Mouse (Mus musculus): Measurements from ENCODE around the gene Zc2hc1b. TPM values are rescaled to one million over a fixed set of nuclear protein-coding genes. Genes with fewer than 3 reads are reported as not detected.

The Zc2hc1b gene
- total and polyA plus RNA-seq, 3 experiments: not detected

GRCm38 (mm10) chr10:13115030-13115429, 62.8 kb downstream of the Zc2hc1b start:
- H3K4me3 ChIP-seq (ENCODE audit: low read depth, low read length): no peak overlapping the region
- H3K27me3 ChIP-seq (ENCODE audit: insufficient read depth, low read length): peaks cover 12% of the 10 kb centered on the region
- DNase-seq (ENCODE audit: low spot score) (no peak), ATAC-seq (ENCODE audit: extremely low read depth, insufficient number of reproducible peaks, low FRiP score, poor library complexity, severe bottlenecking) (no peak)
- TF ChIP-seq GATA2 (IDR thresholded peaks at IDR 0.05; ENCODE audit: borderline replicate concordance, low read depth, low read length) (no peak), GATA1 (IDR thresholded peaks at IDR 0.05; ENCODE audit: borderline replicate concordance, low read length) (no peak), TAL1 (conservative IDR thresholded peaks at IDR 0.05; ENCODE audit: low read depth, low read length) (no peak), POLR2AphosphoS5 (IDR thresholded peaks at IDR 0.05; ENCODE audit: insufficient replicate concordance, low read depth, low read length) (no peak), CTCF (IDR thresholded peaks at IDR 0.05; ENCODE audit: low read depth, low read length) (no peak)
- no peaks in the 10 kb centered on the region for H3K36me3 ChIP-seq (replicated peaks)
- H3K9me3 ChIP-seq (replicated peaks): no peaks in the 10 kb centered on the region
- peaks cover 25% of the 10 kb centered on the region for H3K4me1 ChIP-seq (ENCODE audit: insufficient read depth, low read depth, low read length)

DNA sequence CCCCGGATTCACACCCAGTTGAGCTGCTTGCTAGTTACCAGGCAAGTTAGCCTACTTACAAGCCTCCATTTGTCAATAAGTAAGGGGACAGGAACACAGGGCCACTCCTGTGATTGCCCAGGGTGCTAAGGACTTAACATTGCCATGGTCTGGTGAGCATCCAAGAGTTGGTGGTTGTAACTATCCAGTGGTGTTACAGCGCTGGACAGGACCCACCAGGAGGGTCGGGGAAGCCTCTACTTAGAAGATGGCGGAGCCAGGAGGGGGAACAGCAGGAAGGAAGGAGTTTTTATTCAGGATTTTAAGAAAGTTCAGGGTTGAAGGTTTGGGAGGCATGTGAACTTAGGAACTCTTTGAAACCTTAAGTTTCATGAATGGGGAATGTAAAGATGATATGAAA, 64.2 kb downstream of the Zc2hc1b start:
- Histone ChIP-seq H3K4me3 (ENCODE audit: low read depth, low read length) (no peak overlapping the region), H3K4me1 (ENCODE audit: insufficient read depth, low read depth, low read length) (peaks cover 19% of the 10 kb centered on the region), H3K36me3 (replicated peaks) (no peaks in the 10 kb centered on the region), H3K27me3 (ENCODE audit: insufficient read depth, low read length) (peaks cover 18% of the 10 kb centered on the region), H3K9me3 (replicated peaks) (no peaks in the 10 kb centered on the region)
- DNase-seq (ENCODE audit: low spot score) (no peak), ATAC-seq (ENCODE audit: extremely low read depth, insufficient number of reproducible peaks, low FRiP score, poor library complexity, severe bottlenecking) (no peak)
- TF ChIP-seq TAL1 (conservative IDR thresholded peaks at IDR 0.05; ENCODE audit: low read depth, low read length): no peak

DNA sequence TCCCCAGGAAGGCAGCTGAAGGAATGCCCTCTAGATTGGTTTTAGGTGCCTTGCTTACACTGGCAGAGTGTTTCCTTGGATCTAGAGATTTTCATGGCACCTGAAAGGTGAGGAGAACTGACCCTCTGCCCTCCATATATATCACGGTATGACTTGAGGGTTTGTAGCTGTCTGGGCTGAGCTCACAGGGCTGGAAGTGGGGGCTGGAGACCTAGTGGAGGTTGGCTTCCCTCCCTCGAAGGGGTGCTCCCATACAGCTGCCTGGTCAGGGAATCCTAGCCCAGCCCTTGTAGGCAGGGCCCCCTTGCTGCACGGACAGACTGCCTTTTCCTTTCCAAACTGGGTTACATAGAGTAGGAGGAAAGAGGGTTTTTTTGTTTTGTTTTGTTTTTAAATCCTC, 65.0 kb downstream of the Zc2hc1b start:
- Histone ChIP-seq H3K36me3 (replicated peaks) (no peaks in the 10 kb centered on the region), H3K27me3 (ENCODE audit: insufficient read depth, low read length) (peaks cover 23% of the 10 kb centered on the region), H3K4me3 (ENCODE audit: low read depth, low read length) (no peak overlapping the region), H3K4me1 (ENCODE audit: insufficient read depth, low read depth, low read length) (peaks cover 12% of the 10 kb centered on the region), H3K9me3 (replicated peaks) (no peaks in the 10 kb centered on the region)
- TF ChIP-seq TAL1 (conservative IDR thresholded peaks at IDR 0.05; ENCODE audit: low read depth, low read length) (no peak), GATA2 (IDR thresholded peaks at IDR 0.05; ENCODE audit: borderline replicate concordance, low read depth, low read length) (no peak), GATA1 (IDR thresholded peaks at IDR 0.05; ENCODE audit: borderline replicate concordance, low read length) (no peak), CTCF (IDR thresholded peaks at IDR 0.05; ENCODE audit: low read depth, low read length) (no peak), POLR2AphosphoS5 (IDR thresholded peaks at IDR 0.05; ENCODE audit: insufficient replicate concordance, low read depth, low read length) (no peak)
- no peak for DNase-seq (ENCODE audit: low spot score)
- no peak for ATAC-seq (ENCODE audit: extremely low read depth, insufficient number of reproducible peaks, low FRiP score, poor library complexity, severe bottlenecking)

- DNase-seq (ENCODE audit: low spot score): no peak
- Histone ChIP-seq H3K27me3 (ENCODE audit: insufficient read depth, low read length) (peaks cover 16% of the 10 kb centered on the region), H3K36me3 (replicated peaks) (no peaks in the 10 kb centered on the region), H3K9me3 (replicated peaks) (no peaks in the 10 kb centered on the region), H3K4me3 (ENCODE audit: low read depth, low read length) (no peak overlapping the region), H3K4me1 (ENCODE audit: insufficient read depth, low read depth, low read length) (no peaks in the 10 kb centered on the region)
- no peak for TF ChIP-seq CTCF (IDR thresholded peaks at IDR 0.05; ENCODE audit: low read depth, low read length)
- no peak for TF ChIP-seq POLR2AphosphoS5 (IDR thresholded peaks at IDR 0.05; ENCODE audit: insufficient replicate concordance, low read depth, low read length)
- TF ChIP-seq GATA1 (IDR thresholded peaks at IDR 0.05; ENCODE audit: borderline replicate concordance, low read length): no peak
- TF ChIP-seq TAL1 (conservative IDR thresholded peaks at IDR 0.05; ENCODE audit: low read depth, low read length): no peak
- no peak for TF ChIP-seq GATA2 (IDR thresholded peaks at IDR 0.05; ENCODE audit: borderline replicate concordance, low read depth, low read length)
- no peak for ATAC-seq (ENCODE audit: extremely low read depth, insufficient number of reproducible peaks, low FRiP score, poor library complexity, severe bottlenecking)
Observed at GRCm38 (mm10) chr10:13109781-13110180, 68.0 kb downstream of the Zc2hc1b start.

- no peaks in the 10 kb centered on the region for H3K36me3 ChIP-seq (replicated peaks)
- H3K4me1 ChIP-seq (ENCODE audit: insufficient read depth, low read depth, low read length): no peaks in the 10 kb centered on the region
- no peaks in the 10 kb centered on the region for H3K9me3 ChIP-seq (replicated peaks)
- DNase-seq (ENCODE audit: low spot score): no peak
- peaks cover 15% of the 10 kb centered on the region for H3K27me3 ChIP-seq (ENCODE audit: insufficient read depth, low read length)
- H3K4me3 ChIP-seq (ENCODE audit: low read depth, low read length): no peak overlapping the region
- no peak for ATAC-seq (ENCODE audit: extremely low read depth, insufficient number of reproducible peaks, low FRiP score, poor library complexity, severe bottlenecking)
- no peak for TF ChIP-seq TAL1 (conservative IDR thresholded peaks at IDR 0.05; ENCODE audit: low read depth, low read length)
- TF ChIP-seq POLR2AphosphoS5 (IDR thresholded peaks at IDR 0.05; ENCODE audit: insufficient replicate concordance, low read depth, low read length): no peak
Observed at GRCm38 (mm10) chr10:13108847-13109246, 69.0 kb downstream of the Zc2hc1b start.

DNA sequence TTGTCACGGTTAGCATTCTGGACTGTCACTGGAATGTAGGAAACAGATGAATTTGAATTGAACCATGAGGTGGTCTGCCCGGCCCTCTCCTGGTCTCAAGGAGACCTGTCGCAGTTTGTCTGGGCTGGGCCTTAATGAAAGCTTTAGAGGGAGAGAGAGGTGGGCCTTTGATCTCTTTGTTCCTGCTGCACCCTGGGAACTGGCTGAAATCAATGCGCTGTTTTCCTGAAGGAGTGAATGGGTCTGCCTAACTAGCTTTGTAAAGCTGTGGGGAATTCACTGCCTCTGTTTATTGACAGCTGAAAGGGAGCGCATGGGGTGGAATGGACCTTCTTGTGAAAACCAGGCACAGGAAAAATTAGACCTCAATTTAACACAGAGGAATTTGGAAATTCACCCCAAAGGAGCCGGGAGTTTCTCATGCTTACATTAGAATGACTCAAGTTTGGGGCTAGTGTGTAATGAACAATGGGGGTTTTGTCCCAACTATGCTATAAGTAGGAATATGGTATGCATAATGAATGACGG, 69.7 kb downstream of the Zc2hc1b start:
- TF ChIP-seq POLR2AphosphoS5 (IDR thresholded peaks at IDR 0.05; ENCODE audit: insufficient replicate concordance, low read depth, low read length): no peak
- H3K4me3 ChIP-seq (ENCODE audit: low read depth, low read length): no peak overlapping the region
- H3K36me3 ChIP-seq (replicated peaks): no peaks in the 10 kb centered on the region
- H3K4me1 ChIP-seq (ENCODE audit: insufficient read depth, low read depth, low read length): no peaks in the 10 kb centered on the region
- ATAC-seq (ENCODE audit: extremely low read depth, insufficient number of reproducible peaks, low FRiP score, poor library complexity, severe bottlenecking) (no peak), DNase-seq (ENCODE audit: low spot score) (no peak)
- peaks cover 12% of the 10 kb centered on the region for H3K27me3 ChIP-seq (ENCODE audit: insufficient read depth, low read length)
- no peaks in the 10 kb centered on the region for H3K9me3 ChIP-seq (replicated peaks)

- DNase-seq (ENCODE audit: low spot score) (no peak), ATAC-seq (ENCODE audit: extremely low read depth, insufficient number of reproducible peaks, low FRiP score, poor library complexity, severe bottlenecking) (no peak)
- Histone ChIP-seq H3K4me3 (ENCODE audit: low read depth, low read length) (no peak overlapping the region), H3K36me3 (replicated peaks) (no peaks in the 10 kb centered on the region), H3K9me3 (replicated peaks) (no peaks in the 10 kb centered on the region), H3K27me3 (ENCODE audit: insufficient read depth, low read length) (peaks cover 12% of the 10 kb centered on the region), H3K4me1 (ENCODE audit: insufficient read depth, low read depth, low read length) (no peaks in the 10 kb centered on the region)
- TF ChIP-seq GATA2 (IDR thresholded peaks at IDR 0.05; ENCODE audit: borderline replicate concordance, low read depth, low read length) (no peak), TAL1 (conservative IDR thresholded peaks at IDR 0.05; ENCODE audit: low read depth, low read length) (no peak), POLR2AphosphoS5 (IDR thresholded peaks at IDR 0.05; ENCODE audit: insufficient replicate concordance, low read depth, low read length) (no peak), GATA1 (IDR thresholded peaks at IDR 0.05; ENCODE audit: borderline replicate concordance, low read length) (no peak), CTCF (IDR thresholded peaks at IDR 0.05; ENCODE audit: low read depth, low read length) (no peak)
Observed at GRCm38 (mm10) chr10:13106909-13107624, 70.8 kb downstream of the Zc2hc1b start.

All from G1E (cell line).